Mouse (Mus musculus): ENCODE data around the gene Tm6sf2. TPM values are rescaled to one million over a fixed set of nuclear protein-coding genes. Genes with fewer than 3 reads are reported as not detected.

The Tm6sf2 gene
- total RNA-seq, 2 experiments from 2014 or later: 0.97 to 1.1 TPM

Small RNA genes within 50 kb of the gene (microRNA-seq; reads per million reads assigned to microRNA genes)
- 0 reads per million in 2 experiments for gene Mir7066 (ENCODE audit: borderline number of aligned reads in 2 of 2)

Other genes starting within 250 kb of the Tm6sf2 start
- gene Pbx4, start 240.4 kb upstream of the Tm6sf2 start, total RNA-seq (2021): not detected
- gene Cilp2, start 185.2 kb upstream of the Tm6sf2 start, total RNA-seq (2021): 1 to 10 TPM; 1.7 to 2.4 TPM
- not detected for gene Tssk6, start 170.7 kb upstream of the Tm6sf2 start, total RNA-seq (2021)
- gene Ndufa13, start 170.4 kb upstream of the Tm6sf2 start, total RNA-seq (2021): 100 to 1,000 TPM; 451 to 482 TPM
- 10 to 100 TPM in 1 of 2 experiments, 1 to 10 TPM in 1; 9.1 to 12.1 TPM for gene Yjefn3, start 170.2 kb upstream of the Tm6sf2 start, total RNA-seq (2021)
- 10 to 100 TPM; 31.6 to 36.5 TPM for gene Gatad2a, start 76.5 kb upstream of the Tm6sf2 start, total RNA-seq (2021)
- gene Mau2, start 30.2 kb upstream of the Tm6sf2 start, total RNA-seq (2021): 10 to 100 TPM; 35.3 to 38.6 TPM
- 10 to 100 TPM; 18.7 to 22.0 TPM for gene Sugp1, start 30.1 kb upstream of the Tm6sf2 start, total RNA-seq (2021)
- gene Hapln4, start 10.5 kb downstream of the Tm6sf2 start, total RNA-seq (2021): not detected
- under 1 TPM in 1 of 2 experiments, not detected in 1; 0.06 TPM for gene Ncan, start 47.9 kb downstream of the Tm6sf2 start, total RNA-seq (2021)
- gene Nr2c2ap, start 58.4 kb downstream of the Tm6sf2 start, total RNA-seq (2021): 1 to 10 TPM; 8.3 to 8.5 TPM
- gene Rfxank, start 66.2 kb downstream of the Tm6sf2 start, total RNA-seq (2021): 10 to 100 TPM; 17.2 to 19.6 TPM
- gene Borcs8, start 66.6 kb downstream of the Tm6sf2 start, total RNA-seq (2021): 10 to 100 TPM; 23.5 to 23.7 TPM
- under 1 TPM; 0.25 to 0.49 TPM for gene Mef2b, start 66.8 kb downstream of the Tm6sf2 start, total RNA-seq (2021)
- 100 to 1,000 TPM in 1 of 2 experiments, 10 to 100 TPM in 1; 99.2 to 103 TPM for gene Tmem161a, start 99.4 kb downstream of the Tm6sf2 start, total RNA-seq (2021)
- 10 to 100 TPM; 53.2 to 66.7 TPM for gene Slc25a42, start 139.4 kb downstream of the Tm6sf2 start, total RNA-seq (2021)
- gene Sugp2, start 161.3 kb downstream of the Tm6sf2 start, total RNA-seq (2021): 10 to 100 TPM; 41.4 to 43.0 TPM
- 1 to 10 TPM; 6.2 to 7.0 TPM for gene Armc6, start 161.5 kb downstream of the Tm6sf2 start, total RNA-seq (2021)
- 10 to 100 TPM in 1 of 2 experiments, 1 to 10 TPM in 1; 8.5 to 10.5 TPM for gene Homer3, start 209.9 kb downstream of the Tm6sf2 start, total RNA-seq (2021)
- gene Ddx49, start 229.6 kb downstream of the Tm6sf2 start, total RNA-seq (2021): 10 to 100 TPM; 25.8 to 34.5 TPM
- gene Cope, start 229.6 kb downstream of the Tm6sf2 start, total RNA-seq (2021): 100 to 1,000 TPM; 157 TPM
- gene Cers1, start 242.9 kb downstream of the Tm6sf2 start, total RNA-seq (2021): under 1 TPM; 0.33 to 0.64 TPM